Mouse (Mus musculus) lung, postnatal 0 days (tissue): ENCODE measurements around the gene Msantd3.

Experiments used
- CTCF ChIP-seq: IDR thresholded peaks from 2 replicates; pipeline ENCODE4 v1.5.1; 2016; ENCODE audit warnings: antibody characterized with exemption, mild to moderate bottlenecking
- EP300 ChIP-seq: IDR thresholded peaks from 2 replicates; pipeline ENCODE4 v1.6.1; 2016; ENCODE audit warnings: antibody characterized with exemption, mild to moderate bottlenecking, control low read depth

DNA sequence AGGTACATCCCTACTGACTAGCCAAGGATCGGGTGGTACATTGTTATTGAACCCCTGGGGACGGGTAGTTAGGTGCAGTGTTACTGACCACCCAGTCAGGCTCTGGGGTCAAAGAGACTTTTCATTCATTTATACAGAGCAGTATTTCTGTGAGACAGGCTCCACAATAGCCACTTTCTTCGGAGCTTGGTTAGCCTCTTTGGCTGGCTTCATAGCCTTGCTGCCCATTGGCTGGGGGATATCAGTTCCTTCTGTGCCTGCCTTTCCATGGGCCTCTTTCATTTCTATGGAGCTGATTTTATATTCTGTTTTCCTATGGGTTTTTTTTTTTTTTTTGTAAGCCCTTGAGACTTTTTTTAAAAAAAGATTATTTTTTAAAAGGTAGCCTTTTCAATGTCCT lies 65.9 kb downstream of the Msantd3 start:
- TF ChIP-seq CTCF (no peak), EP300 (no peak)
